Mouse (Mus musculus) intestine, postnatal 0 days (tissue): Measurements from ENCODE around the gene Mrtfb. TPM values are rescaled to one million over a fixed set of nuclear protein-coding genes. Genes with fewer than 3 reads are reported as not detected.

ENCODE experiments used
- ATAC-seq: fragments of 200-750 bp; cut with Nextera tagmentation; 2 replicates; pipeline ENCODE4 v1.8.0; 2017; ENCODE audit warnings: mild to moderate bottlenecking, moderate TSS enrichment, moderate library complexity
- H3K27ac ChIP-seq: fragments of 300-500 bp; sonication (generic); 2 replicates; pipeline ENCODE4 v1.5.1; 2014; ENCODE audit warnings: mild to moderate bottlenecking, low read depth, low read length, moderate library complexity
- H3K27me3 ChIP-seq: fragments of 300-500 bp; sonication (generic); replicated peaks from 2 replicates; pipeline ENCODE4 v1.6.1; 2014; ENCODE audit warnings: low read length, mixed read lengths; ENCODE audit not compliant: control insufficient read depth, insufficient read depth
- H3K36me3 ChIP-seq: fragments of 300-500 bp; sonication (generic); 2 replicates; pipeline ENCODE4 v1.6.1; 2014; ENCODE audit warnings: mild to moderate bottlenecking, moderate library complexity; ENCODE audit not compliant: control insufficient read depth, insufficient read depth
- H3K4me1 ChIP-seq: fragments of 300-500 bp; sonication (generic); replicated peaks from 2 replicates; pipeline ENCODE4 v1.6.1; 2014; ENCODE audit warnings: antibody characterized with exemption, low read length, mixed read lengths; ENCODE audit not compliant: control insufficient read depth, insufficient read depth
- H3K4me2 ChIP-seq: fragments of 300-500 bp; sonication (generic); replicated peaks from 2 replicates; pipeline ENCODE4 v1.6.1; 2014; ENCODE audit warnings: low read depth, mild to moderate bottlenecking, moderate library complexity
- H3K4me3 ChIP-seq: fragments of 300-500 bp; sonication (generic); 2 replicates; pipeline ENCODE4 v1.5.1; 2014; ENCODE audit warnings: low read depth, low read length
- H3K9ac ChIP-seq: fragments of 300-500 bp; sonication (generic); 2 replicates; pipeline ENCODE4 v1.6.1; 2014; ENCODE audit warnings: mild to moderate bottlenecking, low read depth, low read length
- H3K9me3 ChIP-seq: fragments of 300-500 bp; sonication (generic); 2 replicates; pipeline ENCODE4 v1.6.1; 2016; ENCODE audit warnings: mixed run types; ENCODE audit not compliant: control insufficient read depth
- CTCF ChIP-seq: sonication (generic); IDR thresholded peaks from 2 replicates; pipeline ENCODE4 v1.5.1; 2016; ENCODE audit warnings: low read depth, mild to moderate bottlenecking, control low read depth, antibody characterized with exemption, moderate library complexity
- WGBS: fragments of 180-500 bp; shearing (Covaris S2); extraction: QIAGEN DNeasy Blood & Tissue Kit; methylation state at CpG from one replicate; pipeline ENCODE4 v1.1.7; 2014; 5-methylcytosine and 5-hydroxymethylcytosine counted together
- polyA plus RNA-seq: library from polyadenylated mRNA; unstranded; fragments of >200 nt; fragmentation: Nextera tagmentation; extraction: Ambion mirVana; gene quantifications from 2 replicates; pipeline ENCODE4 v1.2.1, GENCODE M21; 2015

Mrtfb gene
- polyA plus RNA-seq, 1 experiment from 2014 or later: 14.2 TPM

- H3K27me3 ChIP-seq: no peaks in the 10 kb centered on the region
- no peaks in the 10 kb centered on the region for H3K4me1 ChIP-seq
- TF ChIP-seq CTCF: no peak
- WGBS: 73% methylated on average over 10 of the region's 10 CpGs
- H3K27ac ChIP-seq: no peak overlapping the region
- no peak overlapping the region for H3K9ac ChIP-seq
- H3K4me3 ChIP-seq: no peak overlapping the region
- H3K9me3 ChIP-seq: no peaks in the 10 kb centered on the region
- H3K4me2 ChIP-seq: no peak overlapping the region
- ATAC-seq: no peak
- H3K36me3 ChIP-seq: peaks cover 26% of the 10 kb centered on the region
Measured at GRCm38 (mm10) chr16:13416465-13416864, 160.2 kb downstream of the Mrtfb start.

GRCm38 (mm10) chr16:13417904-13418303, 161.6 kb downstream of the Mrtfb start:
- Histone ChIP-seq H3K9me3 (no peaks in the 10 kb centered on the region), H3K27me3 (no peaks in the 10 kb centered on the region), H3K4me3 (no peak overlapping the region), H3K27ac (no peak overlapping the region), H3K36me3 (peaks cover 16% of the 10 kb centered on the region), H3K4me1 (no peaks in the 10 kb centered on the region), H3K4me2 (no peak overlapping the region), H3K9ac (no peak overlapping the region)
- 58% methylated on average over 5 of the region's 5 CpGs for WGBS
- ATAC-seq: no peak
- TF ChIP-seq CTCF: no peak

GRCm38 (mm10) chr16:13419752-13420151, 163.5 kb downstream of the Mrtfb start:
- H3K4me2 ChIP-seq: no peak overlapping the region
- no peak overlapping the region for H3K4me3 ChIP-seq
- 56% methylated on average over 2 of the region's 2 CpGs for WGBS
- TF ChIP-seq CTCF: no peak
- peaks cover under 1% of the 10 kb centered on the region; the same call in 1 of the 2 replicates for H3K36me3 ChIP-seq
- no peaks in the 10 kb centered on the region for H3K4me1 ChIP-seq
- H3K9ac ChIP-seq: no peak overlapping the region
- ATAC-seq: no peak
- H3K27me3 ChIP-seq: no peaks in the 10 kb centered on the region
- H3K9me3 ChIP-seq: no peaks in the 10 kb centered on the region
- no peak overlapping the region for H3K27ac ChIP-seq

GRCm38 (mm10) chr16:13422522-13422921, 166.2 kb downstream of the Mrtfb start:
- no peak for TF ChIP-seq CTCF
- 84% methylated on average over 3 of the region's 3 CpGs for WGBS
- no peak for ATAC-seq

GRCm38 (mm10) chr16:13423587-13424355, 167.5 kb downstream of the Mrtfb start:
- WGBS: 81% methylated on average over 8 of the region's 8 CpGs
- ATAC-seq: no peak
- Histone ChIP-seq H3K27me3 (no peaks in the 10 kb centered on the region), H3K4me1 (no peaks in the 10 kb centered on the region), H3K9me3 (no peaks in the 10 kb centered on the region), H3K4me3 (no peak overlapping the region), H3K27ac (no peak overlapping the region), H3K9ac (no peak overlapping the region), H3K4me2 (no peak overlapping the region), H3K36me3 (no peaks in the 10 kb centered on the region)
- no peak for TF ChIP-seq CTCF

More at GRCm38 (mm10) chr16:13422522-13422921, 166.2 kb downstream of the Mrtfb start:
- H3K9ac ChIP-seq: no peak overlapping the region
- H3K4me2 ChIP-seq: no peak overlapping the region
- H3K4me1 ChIP-seq: no peaks in the 10 kb centered on the region
- no peaks in the 10 kb centered on the region for H3K36me3 ChIP-seq
- no peak overlapping the region for H3K4me3 ChIP-seq
- H3K27me3 ChIP-seq: no peaks in the 10 kb centered on the region
- H3K9me3 ChIP-seq: no peaks in the 10 kb centered on the region
- H3K27ac ChIP-seq: no peak overlapping the region

GRCm38 (mm10) chr16:13425804-13426203, 169.5 kb downstream of the Mrtfb start:
- no peak overlapping the region for H3K4me2 ChIP-seq
- no peaks in the 10 kb centered on the region for H3K36me3 ChIP-seq
- H3K4me3 ChIP-seq: no peak overlapping the region
- H3K27me3 ChIP-seq: no peaks in the 10 kb centered on the region
- WGBS: 83% methylated on average over 6 of the region's 6 CpGs
- no peak for TF ChIP-seq CTCF
- H3K9me3 ChIP-seq: no peaks in the 10 kb centered on the region
- H3K27ac ChIP-seq: no peak overlapping the region
- H3K4me1 ChIP-seq: no peaks in the 10 kb centered on the region
- H3K9ac ChIP-seq: no peak overlapping the region
- no peak for ATAC-seq
